ENCODE assay signal across 7 mouse cellular contexts in genomic region chrX:20862105-20863065, GRCm38 (mm10). TPM values are rescaled to one million over a fixed set of nuclear protein-coding genes. Genes with fewer than 3 reads are reported as not detected.
DNase-seq lines count a peak whose midpoint lies in the region; ATAC-seq lines count a peak whose summit lies in the region.

No protein-coding gene starts in this region.

- 42% methylated on average over 28 of the region's 29 CpGs for WGBS in liver, embryonic 12.5 days (ENCODE audit: insufficient replicate concordance)
- WGBS in embryonic facial prominence, embryonic 11.5 days = 32% methylated on average over 18 of the region's 29 CpGs
- WGBS in heart, embryonic 14.5 days = 32% methylated on average over 26 of the region's 29 CpGs
- whole genome bisulfite sequencing in midbrain, embryonic 13.5 days = 39% methylated on average over 24 of the region's 29 CpGs

- DNase-seq in liver = no peak
- no peak for DNase-seq in embryonic facial prominence, embryonic 11.5 days (ENCODE audit: low spot score)
- DNase-seq in natural killer cell, adult 2 months (ENCODE audit: low spot score in 2 of 2) = no peak
- no peak for DNase-seq in right cerebral cortex, postnatal 25 days

- H3K4me2 ChIP-seq in liver, embryonic 12.5 days = peak overlapping the region; percentile 22; the same call in 1 of the 2 replicates
- H3K4me2 ChIP-seq in embryonic facial prominence, embryonic 11.5 days (ENCODE audit: low read depth, low read length) = no peak overlapping the region
- peak overlapping the region; percentile 39 for H3K4me2 ChIP-seq in heart, embryonic 14.5 days (ENCODE audit: low read length)
- H3K4me2 ChIP-seq in midbrain, embryonic 13.5 days (replicated peaks) = no peak overlapping the region

- H3K36me3 ChIP-seq in liver, embryonic 12.5 days = peaks cover 21% of the 10 kb centered on the region
- no peaks in the 10 kb centered on the region for H3K36me3 ChIP-seq in embryonic facial prominence, embryonic 11.5 days (replicated peaks; ENCODE audit: control insufficient read depth, insufficient read depth, low read depth, low read length)
- H3K36me3 ChIP-seq in heart, embryonic 14.5 days (ENCODE audit: control insufficient read depth, insufficient read depth, low read length) = peaks cover 24% of the 10 kb centered on the region
- H3K36me3 ChIP-seq in midbrain, embryonic 13.5 days = peaks cover 26% of the 10 kb centered on the region

- no peak overlapping the region for H3K27ac ChIP-seq in liver, embryonic 12.5 days
- no peak overlapping the region for H3K27ac ChIP-seq in embryonic facial prominence, embryonic 11.5 days (replicated peaks; ENCODE audit: low read depth, low read length)
- no peak overlapping the region for H3K27ac ChIP-seq in heart, embryonic 14.5 days (replicated peaks in 1 of 2; ENCODE audit: control insufficient read depth in 1 of 2, insufficient read depth in 1 of 2, low read depth in 2 of 2, low read length in 2 of 2)
- H3K27ac ChIP-seq in midbrain, embryonic 13.5 days = no peak overlapping the region

- no peak overlapping the region for H3K4me3 ChIP-seq in liver, embryonic 12.5 days
- no peak overlapping the region for H3K4me3 ChIP-seq in embryonic facial prominence, embryonic 11.5 days (ENCODE audit: low read depth, low read length)
- H3K4me3 ChIP-seq in heart, embryonic 14.5 days (ENCODE audit: control insufficient read depth in 1 of 2, insufficient read depth in 1 of 2, low read depth in 1 of 2, low read length in 2 of 2) = no peak overlapping the region
- H3K4me3 ChIP-seq in midbrain, embryonic 13.5 days (replicated peaks) = no peak overlapping the region

- H3K27me3 ChIP-seq in liver, embryonic 12.5 days (replicated peaks) = no peaks in the 10 kb centered on the region
- no peaks in the 10 kb centered on the region for H3K27me3 ChIP-seq in embryonic facial prominence, embryonic 11.5 days (ENCODE audit: control insufficient read depth, insufficient read depth, low read length)
- no peaks in the 10 kb centered on the region for H3K27me3 ChIP-seq in heart, embryonic 14.5 days (ENCODE audit: control insufficient read depth, insufficient read depth, low read length)
- H3K27me3 ChIP-seq in midbrain, embryonic 13.5 days = no peaks in the 10 kb centered on the region

- H3K4me1 ChIP-seq in liver, embryonic 12.5 days = peaks cover 8% of the 10 kb centered on the region; the same call in 1 of the 2 replicates
- H3K4me1 ChIP-seq in embryonic facial prominence, embryonic 11.5 days (ENCODE audit: control insufficient read depth, insufficient read depth, low read length) = no peaks in the 10 kb centered on the region
- H3K4me1 ChIP-seq in heart, embryonic 14.5 days (ENCODE audit: control insufficient read depth in 2 of 2, insufficient read depth in 2 of 2, low read length in 2 of 2) = peaks cover 5 to 14% of the 10 kb centered on the region in 2 experiments; a peak in 3 of 4 replicates
- no peaks in the 10 kb centered on the region for H3K4me1 ChIP-seq in midbrain, embryonic 13.5 days (replicated peaks)

- no peak for ATAC-seq in liver, embryonic 12.5 days
- 0 out of 2 replicates have a peak, but pooled peaks have one; percentile 29 for ATAC-seq in embryonic facial prominence, embryonic 11.5 days (replicated peaks; ENCODE audit: insufficient number of reproducible peaks, low FRiP score, low TSS enrichment, low read depth)
- ATAC-seq in heart, embryonic 14.5 days (ENCODE audit: insufficient number of reproducible peaks, insufficient read depth, low FRiP score, low read depth) = no peak
- ATAC-seq in midbrain, embryonic 13.5 days = peak; percentile 31; the same call in 1 of the 2 replicates

- no peak overlapping the region for H3K9ac ChIP-seq in liver, embryonic 12.5 days
- H3K9ac ChIP-seq in embryonic facial prominence, embryonic 11.5 days (replicated peaks; ENCODE audit: low read length) = no peak overlapping the region; the same call in 1 of the 2 replicates
- H3K9ac ChIP-seq in heart, embryonic 14.5 days (ENCODE audit: low read length) = no peak overlapping the region; the same call in 1 of the 2 replicates
- no peak overlapping the region for H3K9ac ChIP-seq in midbrain, embryonic 13.5 days (replicated peaks)

- no peaks in the 10 kb centered on the region for H3K9me3 ChIP-seq in liver, embryonic 12.5 days (replicated peaks)
- H3K9me3 ChIP-seq in embryonic facial prominence, embryonic 11.5 days (replicated peaks; ENCODE audit: control insufficient read depth, low read length) = no peaks in the 10 kb centered on the region
- no peaks in the 10 kb centered on the region for H3K9me3 ChIP-seq in heart, embryonic 14.5 days (ENCODE audit: control insufficient read depth, low read length)
- no peaks in the 10 kb centered on the region for H3K9me3 ChIP-seq in midbrain, embryonic 13.5 days

RNA-seq across cellular contexts. Expression of gene Timp1, which starts 7.6 kb away (rescaled TPM):
- 3.7 and 5.1 TPM in 2 replicates for polyA plus RNA-seq in liver, embryonic 12.5 days (2016; fragmentation: Nextera tagmentation; extraction: Ambion mirVana)
- 12.0 and 15.2 TPM in 2 replicates for polyA plus RNA-seq in embryonic facial prominence, embryonic 11.5 days (2014; fragmentation: Nextera tagmentation; extraction: Ambion mirVana)
- 32.3 and 33.8 TPM in 2 replicates for polyA plus RNA-seq in heart, embryonic 14.5 days (2014; fragmentation: Nextera tagmentation; extraction: Ambion mirVana)
- polyA plus RNA-seq in midbrain, embryonic 13.5 days (2015; fragmentation: Nextera tagmentation; extraction: Ambion mirVana) = 2.9 and 3.5 TPM in 2 replicates

RNA-seq across cellular contexts. Expression of gene Syn1, which starts 58.4 kb away (rescaled TPM):
- polyA plus RNA-seq in liver, embryonic 12.5 days (2016; fragmentation: Nextera tagmentation; extraction: Ambion mirVana) = 0.04 TPM in 1 of 2 replicates, not detected in the other
- 3.6 and 4.0 TPM in 2 replicates for polyA plus RNA-seq in embryonic facial prominence, embryonic 11.5 days (2014; fragmentation: Nextera tagmentation; extraction: Ambion mirVana)
- 0.08 and 0.38 TPM in 2 replicates for polyA plus RNA-seq in heart, embryonic 14.5 days (2014; fragmentation: Nextera tagmentation; extraction: Ambion mirVana)
- polyA plus RNA-seq in midbrain, embryonic 13.5 days (2015; fragmentation: Nextera tagmentation; extraction: Ambion mirVana) = 26.5 and 30.8 TPM in 2 replicates

Comparison
In these comparisons a context has a peak if more than half of its experiments do, and no peak if none do; other contexts are left out.
1. ATAC-seq: peak in embryonic facial prominence, embryonic 11.5 days (single experiment) and midbrain, embryonic 13.5 days (single experiment); none in liver, embryonic 12.5 days (single experiment) and heart, embryonic 14.5 days (single experiment).
2. H3K4me2 ChIP-seq: peak in liver, embryonic 12.5 days (single experiment) and heart, embryonic 14.5 days (single experiment); none in embryonic facial prominence, embryonic 11.5 days (single experiment) and midbrain, embryonic 13.5 days (single experiment).